Mouse (Mus musculus): ENCODE data around the gene Slc25a13. TPM values are rescaled to one million over a fixed set of nuclear protein-coding genes. Genes with fewer than 3 reads are reported as not detected.
A peak's percentile ranks its signal among the peaks of the same experiment; 100 is the strongest.
"Not testable (repeated sequence)": the region's sequence is repeated elsewhere in the genome, so short reads cannot be mapped to it uniquely, and the experiment has no call there.

The Slc25a13 gene
- polyA plus RNA-seq, 1 experiment from 2014 or later = 40.8 TPM

GRCm38 (mm10) chr6:6198056-6198455 lies 18.9 kb downstream of the Slc25a13 start:
- 95% methylated on average over 3 of the region's 3 CpGs for WGBS
- H3K9me3 ChIP-seq (ENCODE audit: control insufficient read depth, low read length) = not testable (repeated sequence)

GRCm38 (mm10) chr6:6197339-6197738 lies 19.6 kb downstream of the Slc25a13 start:
- DNase-seq (ENCODE audit: low spot score) (no peak), ATAC-seq (replicated peaks; ENCODE audit: low FRiP score) (no peak)
- H3K9me3 ChIP-seq (ENCODE audit: control insufficient read depth, low read length) = no peaks in the 10 kb centered on the region
- H3K9ac ChIP-seq (ENCODE audit: low read length) = no peak overlapping the region
- H3K4me3 ChIP-seq (ENCODE audit: low read depth, low read length) = no peak overlapping the region
- no peaks in the 10 kb centered on the region for H3K36me3 ChIP-seq (ENCODE audit: control insufficient read depth, insufficient read depth, low read length)
- no peak overlapping the region for H3K27ac ChIP-seq (ENCODE audit: low read depth, low read length)
- no peaks in the 10 kb centered on the region for H3K27me3 ChIP-seq (ENCODE audit: control insufficient read depth, insufficient read depth, low read length)
- H3K4me2 ChIP-seq (ENCODE audit: low read depth, low read length, severe bottlenecking) = no peak overlapping the region
- no peaks in the 10 kb centered on the region for H3K4me1 ChIP-seq (replicated peaks; ENCODE audit: control insufficient read depth, insufficient read depth, low read length)
- WGBS = 91% methylated on average over 6 of the region's 6 CpGs

More at GRCm38 (mm10) chr6:6198056-6198455, 18.9 kb downstream of the Slc25a13 start:
- H3K4me2 ChIP-seq (ENCODE audit: low read depth, low read length, severe bottlenecking); H3K27me3 ChIP-seq (ENCODE audit: control insufficient read depth, insufficient read depth, low read length); H3K36me3 ChIP-seq (ENCODE audit: control insufficient read depth, insufficient read depth, low read length); H3K4me3 ChIP-seq (ENCODE audit: low read depth, low read length); ATAC-seq (replicated peaks; ENCODE audit: low FRiP score); H3K4me1 ChIP-seq (replicated peaks; ENCODE audit: control insufficient read depth, insufficient read depth, low read length); H3K27ac ChIP-seq (ENCODE audit: low read depth, low read length); DNase-seq (ENCODE audit: low spot score); H3K9ac ChIP-seq (ENCODE audit: low read length): not testable (repeated sequence)

GRCm38 (mm10) chr6:6196527-6196926 lies 20.4 kb downstream of the Slc25a13 start:
- H3K9me3 ChIP-seq (ENCODE audit: control insufficient read depth, low read length) = no peaks in the 10 kb centered on the region
- ATAC-seq (replicated peaks; ENCODE audit: low FRiP score) = no peak
- H3K4me3 ChIP-seq (ENCODE audit: low read depth, low read length) = no peak overlapping the region
- no peak for DNase-seq (ENCODE audit: low spot score)
- H3K4me2 ChIP-seq (ENCODE audit: low read depth, low read length, severe bottlenecking) = no peak overlapping the region
- H3K4me1 ChIP-seq (replicated peaks; ENCODE audit: control insufficient read depth, insufficient read depth, low read length) = no peaks in the 10 kb centered on the region; the same call in 1 of the 2 replicates
- H3K36me3 ChIP-seq (ENCODE audit: control insufficient read depth, insufficient read depth, low read length) = no peaks in the 10 kb centered on the region
- H3K27ac ChIP-seq (ENCODE audit: low read depth, low read length) = no peak overlapping the region
- H3K9ac ChIP-seq (ENCODE audit: low read length) = no peak overlapping the region
- 91% methylated on average over 4 of the region's 4 CpGs for WGBS
- no peaks in the 10 kb centered on the region for H3K27me3 ChIP-seq (ENCODE audit: control insufficient read depth, insufficient read depth, low read length)

- H3K27ac ChIP-seq (ENCODE audit: low read depth, low read length) = no peak overlapping the region
Observed at GRCm38 (mm10) chr6:6194831-6195230, 22.1 kb downstream of the Slc25a13 start.

GRCm38 (mm10) chr6:6193906-6194305 lies 23.1 kb downstream of the Slc25a13 start:
- 92% methylated on average over 13 of the region's 13 CpGs for WGBS
- Histone ChIP-seq H3K27me3 (ENCODE audit: control insufficient read depth, insufficient read depth, low read length) (no peaks in the 10 kb centered on the region), H3K9me3 (ENCODE audit: control insufficient read depth, low read length) (no peaks in the 10 kb centered on the region), H3K4me1 (replicated peaks; ENCODE audit: control insufficient read depth, insufficient read depth, low read length) (no peaks in the 10 kb centered on the region; the same call in 1 of the 2 replicates), H3K36me3 (ENCODE audit: control insufficient read depth, insufficient read depth, low read length) (no peaks in the 10 kb centered on the region), H3K27ac (ENCODE audit: low read depth, low read length) (no peak overlapping the region), H3K9ac (ENCODE audit: low read length) (no peak overlapping the region), H3K4me2 (ENCODE audit: low read depth, low read length, severe bottlenecking) (no peak overlapping the region), H3K4me3 (ENCODE audit: low read depth, low read length) (no peak overlapping the region)
- ATAC-seq (replicated peaks; ENCODE audit: low FRiP score) = no peak
- no peak for DNase-seq (ENCODE audit: low spot score)

More at GRCm38 (mm10) chr6:6194831-6195230, 22.1 kb downstream of the Slc25a13 start:
- H3K27me3 ChIP-seq (ENCODE audit: control insufficient read depth, insufficient read depth, low read length) = no peaks in the 10 kb centered on the region
- no peaks in the 10 kb centered on the region for H3K36me3 ChIP-seq (ENCODE audit: control insufficient read depth, insufficient read depth, low read length)
- DNase-seq (ENCODE audit: low spot score) = no peak
- no peak overlapping the region for H3K4me2 ChIP-seq (ENCODE audit: low read depth, low read length, severe bottlenecking)
- no peak overlapping the region for H3K9ac ChIP-seq (ENCODE audit: low read length)
- no peaks in the 10 kb centered on the region for H3K9me3 ChIP-seq (ENCODE audit: control insufficient read depth, low read length)
- WGBS = 91% methylated on average over 6 of the region's 6 CpGs
- H3K4me1 ChIP-seq (replicated peaks; ENCODE audit: control insufficient read depth, insufficient read depth, low read length) = no peaks in the 10 kb centered on the region; the same call in 1 of the 2 replicates
- ATAC-seq (replicated peaks; ENCODE audit: low FRiP score) = no peak
- H3K4me3 ChIP-seq (ENCODE audit: low read depth, low read length) = no peak overlapping the region

- H3K27me3 ChIP-seq (ENCODE audit: control insufficient read depth, insufficient read depth, low read length) = no peaks in the 10 kb centered on the region
- no peaks in the 10 kb centered on the region for H3K36me3 ChIP-seq (ENCODE audit: control insufficient read depth, insufficient read depth, low read length)
- H3K4me2 ChIP-seq (ENCODE audit: low read depth, low read length, severe bottlenecking) = no peak overlapping the region
- no peaks in the 10 kb centered on the region for H3K9me3 ChIP-seq (ENCODE audit: control insufficient read depth, low read length)
- no peak overlapping the region for H3K27ac ChIP-seq (ENCODE audit: low read depth, low read length)
- H3K4me1 ChIP-seq (replicated peaks; ENCODE audit: control insufficient read depth, insufficient read depth, low read length) = no peaks in the 10 kb centered on the region; the same call in 1 of the 2 replicates
- no peak for ATAC-seq (replicated peaks; ENCODE audit: low FRiP score)
- no peak overlapping the region for H3K9ac ChIP-seq (ENCODE audit: low read length)
- DNase-seq (ENCODE audit: low spot score) = peak; percentile 6
- 95% methylated on average over 7 of the region's 7 CpGs for WGBS
- no peak overlapping the region for H3K4me3 ChIP-seq (ENCODE audit: low read depth, low read length)
Observed at GRCm38 (mm10) chr6:6192413-6192812, 24.6 kb downstream of the Slc25a13 start.

GRCm38 (mm10) chr6:6191596-6192337 lies 25.2 kb downstream of the Slc25a13 start:
- H3K9me3 ChIP-seq (ENCODE audit: control insufficient read depth, low read length) = no peaks in the 10 kb centered on the region
- no peak overlapping the region for H3K4me3 ChIP-seq (ENCODE audit: low read depth, low read length)
- DNase-seq (ENCODE audit: low spot score) (peak; percentile 35), ATAC-seq (replicated peaks; ENCODE audit: low FRiP score) (no peak)
- 82% methylated on average over 8 of the region's 8 CpGs for WGBS
- no peak overlapping the region for H3K4me2 ChIP-seq (ENCODE audit: low read depth, low read length, severe bottlenecking)
- H3K4me1 ChIP-seq (replicated peaks; ENCODE audit: control insufficient read depth, insufficient read depth, low read length) = no peaks in the 10 kb centered on the region; the same call in 1 of the 2 replicates
- no peak overlapping the region for H3K9ac ChIP-seq (ENCODE audit: low read length)
- no peaks in the 10 kb centered on the region for H3K36me3 ChIP-seq (ENCODE audit: control insufficient read depth, insufficient read depth, low read length)
- no peaks in the 10 kb centered on the region for H3K27me3 ChIP-seq (ENCODE audit: control insufficient read depth, insufficient read depth, low read length)
- no peak overlapping the region for H3K27ac ChIP-seq (ENCODE audit: low read depth, low read length)

GRCm38 (mm10) chr6:6188970-6189369 lies 28.0 kb downstream of the Slc25a13 start:
- Histone ChIP-seq H3K4me2 (ENCODE audit: low read depth, low read length, severe bottlenecking) (no peak overlapping the region), H3K27ac (ENCODE audit: low read depth, low read length) (no peak overlapping the region), H3K4me1 (replicated peaks; ENCODE audit: control insufficient read depth, insufficient read depth, low read length) (no peaks in the 10 kb centered on the region; the same call in 1 of the 2 replicates), H3K4me3 (ENCODE audit: low read depth, low read length) (no peak overlapping the region), H3K9me3 (ENCODE audit: control insufficient read depth, low read length) (no peaks in the 10 kb centered on the region), H3K36me3 (ENCODE audit: control insufficient read depth, insufficient read depth, low read length) (no peaks in the 10 kb centered on the region), H3K9ac (ENCODE audit: low read length) (no peak overlapping the region), H3K27me3 (ENCODE audit: control insufficient read depth, insufficient read depth, low read length) (no peaks in the 10 kb centered on the region)
- WGBS = 85% methylated on average over 6 of the region's 6 CpGs
- ATAC-seq (replicated peaks; ENCODE audit: low FRiP score) = no peak
- peak; percentile 2 for DNase-seq (ENCODE audit: low spot score)

GRCm38 (mm10) chr6:6186468-6186867 lies 30.5 kb downstream of the Slc25a13 start:
- H3K9ac ChIP-seq (ENCODE audit: low read length) = no peak overlapping the region
- H3K27ac ChIP-seq (ENCODE audit: low read depth, low read length) = no peak overlapping the region
- no peaks in the 10 kb centered on the region for H3K9me3 ChIP-seq (ENCODE audit: control insufficient read depth, low read length)
- no peak overlapping the region for H3K4me2 ChIP-seq (ENCODE audit: low read depth, low read length, severe bottlenecking)
- ATAC-seq (replicated peaks; ENCODE audit: low FRiP score) (no peak), DNase-seq (ENCODE audit: low spot score) (no peak)
- H3K27me3 ChIP-seq (ENCODE audit: control insufficient read depth, insufficient read depth, low read length) = no peaks in the 10 kb centered on the region
- no peaks in the 10 kb centered on the region for H3K36me3 ChIP-seq (ENCODE audit: control insufficient read depth, insufficient read depth, low read length)
- no peak overlapping the region for H3K4me3 ChIP-seq (ENCODE audit: low read depth, low read length)
- H3K4me1 ChIP-seq (replicated peaks; ENCODE audit: control insufficient read depth, insufficient read depth, low read length) = no peaks in the 10 kb centered on the region
- WGBS = 84% methylated on average over 4 of the region's 4 CpGs

Measured in forebrain, embryonic 11.5 days (tissue).